Mouse (Mus musculus) thymus, postnatal 4 days (tissue): ENCODE measurements around the gene Fjx1.
A peak's percentile ranks its signal among the peaks of the same experiment; 100 is the strongest.

Experiments used
- DNase-seq: peaks from one replicate; pipeline ENCODE4 v3.0.0; 2021

The Fjx1 gene

DNA sequence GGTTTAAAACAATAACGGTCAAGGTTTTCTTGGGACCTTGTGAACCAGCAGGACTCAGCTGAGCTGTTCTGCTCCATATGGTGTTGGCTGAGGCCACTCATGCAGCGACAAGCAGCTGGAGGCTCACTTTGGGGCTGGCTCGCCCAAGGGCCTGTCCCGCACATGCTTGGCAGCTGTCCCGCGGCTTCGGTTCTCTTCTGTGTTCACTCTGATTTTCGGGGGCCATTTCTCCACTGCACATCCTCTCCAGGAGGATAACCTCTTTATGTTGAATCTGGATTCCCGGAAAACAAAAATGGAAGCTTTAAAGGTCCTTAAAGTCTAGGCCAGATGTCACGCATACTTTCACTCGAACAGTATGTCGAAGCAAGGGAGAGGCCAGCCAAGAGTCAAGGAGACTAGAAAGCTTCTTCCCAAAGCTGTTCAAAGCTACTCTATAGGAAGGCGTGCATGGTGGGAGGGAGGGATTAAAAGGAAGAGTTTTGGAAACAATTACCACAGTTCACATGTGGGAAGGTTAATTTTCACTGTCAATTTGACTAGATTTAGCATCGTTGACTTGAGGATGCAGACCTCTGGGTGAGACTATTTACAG lies 36.1 kb downstream of the Fjx1 start:
- DNase-seq, result no peak

DNA sequence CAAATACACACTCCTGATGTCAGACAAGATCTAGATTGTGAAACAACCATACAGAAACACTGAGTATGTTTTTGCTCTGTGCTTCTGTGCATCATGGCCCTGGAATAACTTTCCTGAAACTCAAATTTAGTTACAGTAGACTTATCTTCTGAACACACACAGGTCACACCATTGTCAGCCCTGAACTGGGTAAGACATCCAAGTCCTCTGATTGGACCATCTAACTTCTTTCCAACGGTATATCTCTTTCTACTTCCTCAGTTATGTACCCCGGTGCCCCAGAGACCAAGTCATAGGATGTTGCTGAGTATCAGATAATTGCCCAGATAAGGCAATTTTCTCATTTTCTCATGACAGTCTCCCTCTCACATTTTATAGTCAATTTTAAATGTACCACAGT lies 39.6 kb downstream of the Fjx1 start:
- DNase-seq, result no peak

DNA sequence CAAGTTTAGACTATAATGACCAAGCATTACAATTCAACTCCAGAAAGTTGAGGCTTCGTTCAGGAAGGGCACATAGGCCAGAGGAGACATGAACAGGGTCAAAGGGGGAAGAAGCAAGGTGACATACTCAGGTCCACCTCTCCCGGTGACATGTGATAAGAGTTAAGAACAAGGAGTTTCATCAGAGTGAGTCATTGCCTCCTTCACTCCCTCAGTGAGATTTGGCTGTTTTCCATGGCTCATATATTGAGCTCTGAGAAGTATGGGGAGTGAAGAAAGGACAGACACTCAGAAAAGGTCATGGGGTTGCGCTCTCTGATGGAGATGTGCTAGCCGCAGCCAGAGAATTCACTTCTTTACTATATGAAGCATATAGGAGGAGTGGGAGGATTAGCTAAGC lies 41.7 kb downstream of the Fjx1 start:
- no peak for DNase-seq

DNA sequence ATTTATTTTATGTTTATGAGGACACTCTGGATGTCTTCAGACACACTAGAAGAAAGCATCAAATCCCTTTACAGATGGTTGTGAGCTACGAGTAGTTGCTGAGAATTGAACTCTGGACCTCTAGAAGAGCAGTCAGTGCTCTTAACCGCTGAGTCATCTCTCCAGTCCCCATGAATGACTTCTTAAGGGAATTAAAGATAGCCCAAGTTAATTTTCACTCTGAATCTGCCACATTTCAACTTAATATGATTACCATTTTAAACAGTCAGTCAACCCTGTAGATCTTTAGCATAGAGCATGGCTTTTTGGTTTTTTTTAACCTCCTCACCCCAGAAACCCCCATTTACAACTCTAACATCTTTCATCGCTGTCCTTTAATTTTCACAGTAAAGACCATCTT lies 42.6 kb downstream of the Fjx1 start:
- DNase-seq, result no peak

DNA sequence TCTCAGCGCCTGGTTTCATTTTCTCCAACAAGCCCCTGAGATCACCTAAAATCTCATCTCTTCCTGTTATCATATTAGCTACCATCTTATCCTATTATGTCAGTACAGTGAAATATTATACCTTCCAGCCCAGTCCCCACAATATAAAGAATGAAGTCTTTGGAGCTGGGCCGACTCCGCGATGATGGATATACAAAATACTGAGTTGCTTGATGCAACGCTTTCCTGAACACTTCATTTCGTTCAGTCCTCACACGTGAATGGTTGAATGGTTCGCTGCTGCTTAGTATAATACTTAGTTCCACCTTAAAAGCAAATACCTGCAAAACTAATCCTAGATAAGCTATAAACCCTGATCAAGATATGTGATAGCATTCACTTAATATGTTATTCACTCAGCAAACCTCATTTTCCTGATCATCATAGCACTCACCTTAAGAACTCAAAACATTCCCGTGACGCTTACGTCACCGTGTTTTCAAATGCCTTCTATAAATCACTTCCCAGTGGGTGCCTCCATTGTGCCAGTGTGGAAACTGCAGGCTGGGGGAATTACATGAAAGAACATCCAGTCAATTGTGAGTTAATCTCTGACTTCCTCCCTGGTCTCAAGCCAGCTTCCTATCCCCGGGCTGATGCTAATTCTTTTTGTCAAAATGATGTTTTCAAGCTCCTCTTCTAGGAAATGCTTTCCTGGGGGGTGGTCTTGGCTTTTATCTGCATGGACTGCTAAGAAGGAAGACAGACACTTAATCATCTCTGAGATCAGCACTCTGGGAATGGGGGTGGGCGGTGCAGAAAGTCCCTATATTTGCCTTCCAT lies 44.7 kb downstream of the Fjx1 start, which contains the start of gene Trim44:
Trim44 (minus strand) TSS at position 466 of the 822 bp plus-strand sequence.
- no peak for DNase-seq

DNA sequence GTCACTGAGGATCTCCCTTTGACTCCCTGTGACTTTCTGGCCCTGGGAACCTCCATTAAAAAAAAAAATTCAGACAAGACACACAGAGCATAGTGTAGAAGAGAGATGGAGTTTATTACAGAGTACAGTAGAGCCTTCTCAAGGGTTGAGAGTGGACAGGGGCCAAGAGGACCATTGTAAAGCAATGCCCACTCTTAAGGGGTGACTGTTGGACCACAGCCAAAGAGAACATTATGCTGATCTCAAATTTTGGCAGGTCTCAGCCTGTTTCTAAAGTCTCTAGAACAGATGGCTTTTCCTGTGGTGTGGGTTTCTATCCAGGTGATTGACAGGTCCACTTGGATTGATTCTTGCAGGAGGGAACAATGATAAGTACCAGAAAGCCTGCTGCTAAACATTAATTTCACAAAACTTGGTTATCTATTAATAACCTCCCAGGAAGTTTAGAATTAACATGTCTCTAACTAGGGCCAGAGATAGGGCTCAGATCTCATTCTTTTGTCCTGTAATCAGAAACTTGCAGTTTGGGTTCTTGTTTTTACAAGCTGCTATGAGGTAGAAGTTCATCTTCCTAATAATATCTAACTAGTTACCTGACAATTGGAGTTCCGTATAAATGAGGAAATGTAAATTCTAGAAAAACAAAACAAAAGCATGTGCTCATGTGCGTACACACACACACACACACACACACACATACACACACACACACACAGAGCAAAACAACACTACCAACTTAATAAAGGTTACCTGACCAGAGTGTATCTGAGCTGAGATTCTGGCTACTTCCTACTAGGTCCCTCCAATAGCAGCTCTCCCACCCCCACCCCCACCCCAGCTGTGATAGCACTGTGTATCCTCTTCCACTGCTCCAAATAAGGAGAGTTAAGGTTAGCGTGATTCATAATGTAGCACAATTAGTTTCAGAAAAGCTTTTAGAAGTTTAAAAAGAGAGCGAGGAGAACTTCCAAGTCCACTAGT lies 45.7 kb downstream of the Fjx1 start:
- DNase-seq, result no peak

DNA sequence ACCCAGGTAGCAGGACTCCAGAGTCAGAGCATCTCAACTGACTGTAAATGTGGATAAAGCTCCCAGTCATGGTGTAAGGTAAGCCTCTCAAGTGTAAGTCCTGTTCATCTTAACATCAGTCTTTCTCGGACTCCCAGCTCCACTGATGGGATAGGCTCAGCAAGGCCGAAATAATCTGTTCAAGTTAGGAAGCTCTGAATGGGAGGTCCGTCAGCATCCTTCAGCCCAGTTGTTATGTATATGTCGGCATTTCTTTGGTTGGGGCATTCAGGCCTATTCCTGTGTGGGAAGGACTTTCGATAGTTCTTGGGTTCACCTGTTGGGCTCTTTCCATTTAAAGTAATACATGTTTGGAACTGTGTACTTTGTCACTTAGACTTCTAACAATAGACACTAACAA lies 48.3 kb downstream of the Fjx1 start:
- no peak for DNase-seq

DNA sequence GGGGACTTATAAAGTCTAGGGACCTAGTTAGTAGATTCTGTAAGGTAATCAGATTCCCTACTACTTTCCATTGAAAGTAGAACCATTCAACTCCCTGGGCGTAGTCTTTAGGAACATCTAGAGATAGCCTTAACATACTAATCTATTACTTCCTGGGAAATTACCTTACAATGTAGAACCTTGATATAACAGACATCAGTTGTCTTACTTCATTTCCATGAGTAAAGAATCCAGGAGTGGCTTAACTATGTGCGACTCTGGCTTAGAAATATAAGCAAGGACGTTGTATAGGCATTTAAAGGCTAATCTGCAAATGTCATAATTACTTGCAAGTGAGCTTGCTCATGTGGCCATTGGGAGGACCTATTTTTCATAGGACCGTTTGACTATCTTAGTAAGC lies 49.0 kb downstream of the Fjx1 start:
- DNase-seq, result no peak

DNA sequence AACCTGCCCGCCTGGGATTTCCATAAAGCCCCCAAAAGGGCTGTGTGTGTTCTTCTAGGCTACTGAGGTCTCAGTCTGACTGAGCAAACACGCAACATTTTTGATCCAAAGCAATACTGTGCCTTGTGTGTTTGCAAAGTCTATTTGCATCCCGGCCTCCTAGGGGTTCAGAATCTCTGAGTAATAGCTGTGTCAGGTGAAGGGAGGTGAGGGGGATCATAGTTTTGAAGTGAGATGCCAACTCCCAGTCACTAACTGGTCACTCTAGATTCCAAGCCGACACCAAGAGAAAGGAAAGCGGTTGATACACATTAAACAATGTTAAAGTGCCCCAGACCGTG lies 51.0 kb downstream of the Fjx1 start:
- no peak for DNase-seq

DNA sequence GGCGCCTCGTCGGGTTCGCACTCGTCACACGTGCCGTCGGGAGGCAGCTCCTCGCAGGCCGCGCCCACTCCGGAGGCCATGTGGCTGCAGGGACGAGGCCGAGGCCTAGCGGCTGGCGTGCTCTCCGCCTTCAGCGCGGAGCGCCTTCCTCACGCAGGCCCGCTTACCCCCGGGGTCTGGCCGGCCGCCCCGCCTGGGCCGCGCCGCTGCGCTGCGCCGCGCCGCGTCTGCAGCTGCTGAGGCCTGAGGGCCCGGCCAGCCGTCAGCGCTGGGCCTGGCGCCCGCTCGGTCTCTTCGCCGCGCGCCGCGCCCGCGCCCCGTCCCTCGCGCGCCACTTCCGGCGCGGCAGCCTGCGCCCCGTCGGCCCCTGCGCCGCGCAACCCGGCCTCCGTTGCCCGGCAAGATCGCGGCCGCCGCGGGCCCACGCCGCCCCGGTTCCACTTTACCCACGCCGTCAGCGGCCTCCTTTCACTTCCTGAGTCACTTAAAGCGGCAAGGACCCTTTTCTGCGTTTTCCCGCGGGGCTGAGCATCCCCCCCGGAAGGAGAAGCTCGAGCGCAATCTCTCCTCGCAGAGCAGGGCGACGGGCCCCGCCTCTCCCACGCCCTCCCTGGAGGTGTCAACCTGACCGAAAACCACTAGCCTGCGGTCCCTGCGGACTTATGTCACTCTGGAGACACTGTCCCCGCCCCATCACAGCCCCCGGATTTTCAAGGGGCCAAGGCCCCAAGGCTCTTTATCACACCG lies 51.5 kb downstream of the Fjx1 start:
- DNase-seq, result peak; percentile 86

DNA sequence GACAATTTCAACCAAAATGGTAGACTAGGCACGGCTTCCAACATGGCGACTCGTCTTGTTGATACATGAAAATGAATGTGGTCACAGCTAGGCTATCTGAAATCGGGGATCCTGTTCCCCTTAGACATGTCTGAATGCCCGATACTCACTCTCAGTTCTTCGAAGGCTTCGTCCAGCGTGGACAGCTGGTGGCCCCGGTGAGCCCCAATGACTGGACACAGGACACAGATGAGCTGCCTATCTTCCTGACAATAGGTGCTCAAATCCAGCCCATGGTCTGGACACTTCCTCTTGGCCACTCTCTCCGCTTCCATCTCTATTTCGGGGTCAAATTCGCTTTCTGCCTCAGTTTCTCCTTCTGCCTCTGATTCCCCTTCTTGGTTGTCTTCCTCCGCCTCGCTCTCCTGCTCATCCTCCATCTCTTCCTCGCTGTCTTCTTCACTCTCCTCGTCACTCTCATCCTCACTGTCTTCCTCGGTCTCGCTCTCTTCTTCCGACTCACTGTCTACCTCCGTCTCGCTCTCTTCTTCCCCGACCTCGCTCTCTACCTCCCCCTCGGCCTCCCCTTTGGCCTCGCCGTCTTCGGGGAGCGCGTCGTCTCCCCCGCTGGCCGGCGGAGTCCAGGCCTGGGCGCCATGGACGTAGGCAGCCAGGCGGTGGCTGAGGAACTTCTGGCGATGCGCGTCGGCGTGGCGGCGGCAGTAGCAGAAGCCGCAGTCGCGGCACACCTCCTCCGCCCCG lies 52.3 kb downstream of the Fjx1 start:
- peak; percentile 18 for DNase-seq
